Mouse (Mus musculus) cerebellum, adult 11 months (tissue): ENCODE data around the gene Fkbp10.

Experiments used
- DNase-seq: peaks from one replicate; pipeline ENCODE4 v3.0.0; 2022

Gene Fkbp10

DNA sequence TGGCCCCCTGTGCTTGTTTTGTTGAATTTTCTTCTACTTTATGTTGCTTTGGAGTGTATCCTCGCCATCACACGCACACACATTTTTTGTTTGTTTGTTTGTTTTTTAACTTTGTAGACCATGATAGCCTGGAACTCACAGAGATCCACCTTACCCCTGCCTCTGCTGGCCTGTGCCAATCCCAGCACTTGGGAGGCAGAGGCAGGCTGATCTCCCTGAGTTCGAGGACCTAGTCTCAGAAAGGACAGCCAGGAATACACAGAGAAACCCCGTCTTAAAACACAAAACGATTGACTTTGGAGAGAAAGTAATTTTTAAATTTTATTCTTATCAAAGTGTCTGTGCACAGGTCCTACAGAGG lies 57.4 kb downstream of the Fkbp10 start:
- DNase-seq = no peak
